Comparison of ENCODE assay signal across 10 mouse cellular contexts in genomic region chr19:40269526-40269925, GRCm38 (mm10). TPM values are rescaled to one million over a fixed set of nuclear protein-coding genes. Genes with fewer than 3 reads are reported as not detected.
DNase-seq lines count a peak whose midpoint lies in the region; ATAC-seq and TF ChIP-seq lines count a peak whose summit lies in the region.
"Had no signal": no experiment of that assay in that cellular context is flagged by ENCODE, and none has a peak within 500 bp of the region (broad histone marks: within the 10 kb centered on the region; RNA-seq: fewer than 3 reads in every experiment).

No protein-coding gene starts in this region.

- no peak for TF ChIP-seq EP300 in liver, postnatal 0 days (IDR thresholded peaks at IDR 0.05; ENCODE audit: low read depth)

- no peak overlapping the region for H3K27ac ChIP-seq in liver, embryonic 11.5 days (ENCODE audit: low read depth, low read length)
- H3K27ac ChIP-seq in embryonic facial prominence, embryonic 12.5 days: no peak overlapping the region
- H3K27ac ChIP-seq in heart, embryonic 16.5 days (ENCODE audit: low read length): peak overlapping the region; percentile 49
- no peak overlapping the region for H3K27ac ChIP-seq in liver, postnatal 0 days (ENCODE audit: low read depth)
- H3K27ac ChIP-seq: neural tube, embryonic 12.5 days had no signal

- no peaks in the 10 kb centered on the region for H3K9me3 ChIP-seq in liver, embryonic 11.5 days (ENCODE audit: control insufficient read depth, low read length)
- H3K9me3 ChIP-seq in embryonic facial prominence, embryonic 12.5 days: no peaks in the 10 kb centered on the region
- H3K9me3 ChIP-seq in heart, embryonic 16.5 days (replicated peaks; ENCODE audit: control insufficient read depth, low read length): no peaks in the 10 kb centered on the region
- H3K9me3 ChIP-seq in liver, postnatal 0 days (ENCODE audit: low read length): no peaks in the 10 kb centered on the region
- H3K9me3 ChIP-seq: neural tube, embryonic 12.5 days had no signal

- intact Hi-C loops in left cerebral cortex, postnatal 4 days (cut with DNase I): no loop called here

- H3K4me3 ChIP-seq in liver, embryonic 11.5 days (ENCODE audit: low read depth, low read length): no peak overlapping the region
- no peak overlapping the region for H3K4me3 ChIP-seq in embryonic facial prominence, embryonic 12.5 days
- peak overlapping the region; percentile 77 for H3K4me3 ChIP-seq in heart, embryonic 16.5 days (ENCODE audit: low read length)
- H3K4me3 ChIP-seq in liver, postnatal 0 days (ENCODE audit: low read depth, low read length): peak overlapping the region; percentile 86

- peak overlapping the region; percentile 95; the same call in 1 of the 2 replicates for H3K4me2 ChIP-seq in liver, embryonic 11.5 days
- H3K4me2 ChIP-seq in embryonic facial prominence, embryonic 12.5 days (replicated peaks): peak overlapping the region; percentile 95
- peak overlapping the region; percentile 90 for H3K4me2 ChIP-seq in heart, embryonic 16.5 days (ENCODE audit: low read depth, low read length)
- H3K4me2 ChIP-seq in liver, postnatal 0 days (ENCODE audit: low read depth, low read length): peak overlapping the region; percentile 93

- no peaks in the 10 kb centered on the region for H3K36me3 ChIP-seq in liver, embryonic 11.5 days (ENCODE audit: control insufficient read depth, insufficient read depth, low read length)
- no peaks in the 10 kb centered on the region for H3K36me3 ChIP-seq in embryonic facial prominence, embryonic 12.5 days
- H3K36me3 ChIP-seq in heart, embryonic 16.5 days (ENCODE audit: control insufficient read depth, insufficient read depth): peaks cover 5% of the 10 kb centered on the region; the same call in 1 of the 2 replicates
- peaks cover 2% of the 10 kb centered on the region; the same call in 1 of the 2 replicates for H3K36me3 ChIP-seq in liver, postnatal 0 days (replicated peaks; ENCODE audit: insufficient read depth, low read length)
- H3K36me3 ChIP-seq: neural tube, embryonic 12.5 days had no signal

- peaks cover 11% of the 10 kb centered on the region; the same call in 1 of the 2 replicates for H3K4me1 ChIP-seq in liver, embryonic 11.5 days (replicated peaks; ENCODE audit: control insufficient read depth, insufficient read depth, low read length)
- H3K4me1 ChIP-seq in embryonic facial prominence, embryonic 12.5 days: no peaks in the 10 kb centered on the region
- H3K4me1 ChIP-seq in heart, embryonic 16.5 days (ENCODE audit: control insufficient read depth, insufficient read depth, low read length): peaks cover 25% of the 10 kb centered on the region
- peaks cover 21% of the 10 kb centered on the region for H3K4me1 ChIP-seq in liver, postnatal 0 days (ENCODE audit: insufficient read depth)

- no peak for ATAC-seq in liver, embryonic 11.5 days (replicated peaks; ENCODE audit: low FRiP score)
- ATAC-seq in embryonic facial prominence, embryonic 12.5 days (ENCODE audit: insufficient number of reproducible peaks, insufficient read depth, low FRiP score, low TSS enrichment): no peak
- ATAC-seq in heart, embryonic 16.5 days (replicated peaks; ENCODE audit: extremely low read depth, insufficient read depth, low FRiP score): no peak
- no peak for ATAC-seq in liver, postnatal 0 days

- WGBS in liver, embryonic 11.5 days: 82% methylated on average over 5 of the region's 5 CpGs
- 66% methylated on average over 5 of the region's 5 CpGs for WGBS in embryonic facial prominence, embryonic 12.5 days
- WGBS in heart, embryonic 16.5 days: 32% methylated on average over 5 of the region's 5 CpGs
- 69% methylated on average over 5 of the region's 5 CpGs for WGBS in liver, postnatal 0 days (ENCODE audit: insufficient replicate concordance)

- H3K27me3 ChIP-seq in liver, embryonic 11.5 days (replicated peaks; ENCODE audit: control insufficient read depth, insufficient read depth, low read length): peaks cover 17% of the 10 kb centered on the region; the same call in 1 of the 2 replicates
- peaks cover 22% of the 10 kb centered on the region for H3K27me3 ChIP-seq in embryonic facial prominence, embryonic 12.5 days
- no peaks in the 10 kb centered on the region for H3K27me3 ChIP-seq in heart, embryonic 16.5 days (ENCODE audit: control insufficient read depth, insufficient read depth, low read length)
- H3K27me3 ChIP-seq in liver, postnatal 0 days (ENCODE audit: insufficient read depth, low read length): no peaks in the 10 kb centered on the region

- no peak for TF ChIP-seq CTCF in liver, postnatal 0 days (IDR thresholded peaks at IDR 0.05; ENCODE audit: low read depth)

- no peak for DNase-seq in liver, embryonic 11.5 days (ENCODE audit: low spot score)
- no peak for DNase-seq in liver
- no peak for DNase-seq in liver, postnatal 0 days
- no peak for DNase-seq in kidney, adult 11 months
- DNase-seq in left cerebral cortex, postnatal 4 days: no peak
- DNase-seq: embryo, embryonic 11 days; thymus, postnatal 25 days had no signal

- H3K9ac ChIP-seq in liver, embryonic 11.5 days (ENCODE audit: low read depth, low read length): no peak overlapping the region
- H3K9ac ChIP-seq in embryonic facial prominence, embryonic 12.5 days: no peak overlapping the region
- H3K9ac ChIP-seq in heart, embryonic 16.5 days (ENCODE audit: low read length): peak overlapping the region; percentile 89
- peak overlapping the region; percentile 34; the same call in 1 of the 2 replicates for H3K9ac ChIP-seq in liver, postnatal 0 days (replicated peaks)
- H3K9ac ChIP-seq: neural tube, embryonic 12.5 days had no signal

RNA-seq across cellular contexts. Expression of gene Pdlim1, which starts 2.1 kb away (rescaled TPM):
- 116 and 118 TPM in 2 replicates for polyA plus RNA-seq in liver, embryonic 11.5 days (2014; fragmentation: Nextera tagmentation; extraction: Ambion mirVana)
- 105 TPM in 2 replicates for polyA plus RNA-seq in embryonic facial prominence, embryonic 12.5 days (2016; fragmentation: Nextera tagmentation; extraction: Ambion mirVana)
- 267 and 270 TPM in 2 replicates for polyA plus RNA-seq in heart, embryonic 16.5 days (2015; fragmentation: Nextera tagmentation; extraction: Ambion mirVana)
- 80.4 and 82.1 TPM in 2 replicates for polyA plus RNA-seq in liver, postnatal 0 days (2015; fragmentation: Nextera tagmentation; extraction: Ambion mirVana)
- 1 to 10 TPM; 1.6 to 3.4 TPM for total RNA-seq in left cerebral cortex, postnatal 4 days (2021)

Comparison
In these comparisons a context has a peak if more than half of its experiments do, and no peak if none do; other contexts are left out.
1. H3K4me3 ChIP-seq: peak in heart, embryonic 16.5 days (single experiment) and liver, postnatal 0 days (single experiment); none in liver, embryonic 11.5 days (single experiment) and embryonic facial prominence, embryonic 12.5 days (single experiment).
2. H3K9ac ChIP-seq: peak in heart, embryonic 16.5 days (single experiment) and liver, postnatal 0 days (single experiment); none in liver, embryonic 11.5 days (single experiment) and embryonic facial prominence, embryonic 12.5 days (single experiment).
3. Peak in every context shown above with its lines, with median percentiles within 50 percentile points of each other: H3K4me2 ChIP-seq.